Mouse (Mus musculus) kidney, embryonic 15.5 days (tissue): Measurements from ENCODE around the gene Dtl. TPM values are rescaled to one million over a fixed set of nuclear protein-coding genes. Genes with fewer than 3 reads are reported as not detected.

Experiments used
- ATAC-seq: fragments of 200-750 bp; cut with Nextera tagmentation; replicated peaks from 2 replicates; pipeline ENCODE4 v1.8.0; 2017; ENCODE audit warnings: moderate TSS enrichment; ENCODE audit not compliant: low FRiP score
- H3K27ac ChIP-seq: fragments of 300-500 bp; sonication (generic); 2 replicates; pipeline ENCODE4 v1.5.1; 2015; ENCODE audit warnings: mild to moderate bottlenecking, inconsistent platforms
- H3K27me3 ChIP-seq: fragments of 300-500 bp; sonication (generic); 2 replicates; pipeline ENCODE4 v1.6.1; 2015; ENCODE audit warnings: inconsistent platforms
- H3K36me3 ChIP-seq: fragments of 300-500 bp; sonication (generic); 2 replicates; pipeline ENCODE4 v1.6.1; 2015; ENCODE audit warnings: inconsistent platforms
- H3K4me1 ChIP-seq: fragments of 300-500 bp; sonication (generic); 2 replicates; pipeline ENCODE4 v1.6.1; 2015; ENCODE audit warnings: inconsistent platforms
- H3K4me2 ChIP-seq: fragments of 300-500 bp; sonication (generic); 2 replicates; pipeline ENCODE4 v1.6.1; 2015; ENCODE audit warnings: moderate library complexity, mild to moderate bottlenecking, inconsistent platforms
- H3K4me3 ChIP-seq: fragments of 300-500 bp; sonication (generic); replicated peaks from 2 replicates; pipeline ENCODE4 v1.5.1; 2015; ENCODE audit warnings: mild to moderate bottlenecking, inconsistent platforms
- H3K9ac ChIP-seq: fragments of 300-500 bp; sonication (generic); 2 replicates; pipeline ENCODE4 v1.6.1; 2015; ENCODE audit warnings: mild to moderate bottlenecking, inconsistent platforms
- H3K9me3 ChIP-seq: fragments of 300-500 bp; sonication (generic); replicated peaks from 2 replicates; pipeline ENCODE4 v1.6.1; 2016; ENCODE audit warnings: inconsistent platforms
- WGBS: fragments of 180-500 bp; shearing (Covaris S2); methylation state at CpG from one replicate; pipeline ENCODE4 v1.1.7; 2015; ENCODE audit warnings: mixed read lengths; 5-methylcytosine and 5-hydroxymethylcytosine counted together
- polyA plus RNA-seq: library from polyadenylated mRNA; unstranded; fragments of >200 nt; fragmentation: Nextera tagmentation; extraction: Ambion mirVana; gene quantifications from 2 replicates; pipeline ENCODE4 v1.2.1, GENCODE M21; 2015

Dtl gene
- polyA plus RNA-seq, 1 experiment from 2014 or later: 59.7 TPM

- no peaks in the 10 kb centered on the region for H3K9me3 ChIP-seq
- H3K9ac ChIP-seq: no peak overlapping the region
- no peak overlapping the region for H3K27ac ChIP-seq
- no peak for ATAC-seq
- no peaks in the 10 kb centered on the region for H3K27me3 ChIP-seq
- H3K4me3 ChIP-seq: no peak overlapping the region
- peaks cover 88% of the 10 kb centered on the region for H3K36me3 ChIP-seq
- H3K4me2 ChIP-seq: no peak overlapping the region
- 90% methylated on average over 2 of the region's 2 CpGs for WGBS
- H3K4me1 ChIP-seq: no peaks in the 10 kb centered on the region
These were observed 35.0 kb downstream of the Dtl start for GRCm38 (mm10) chr1:191540300-191540699.

- H3K9me3 ChIP-seq: no peaks in the 10 kb centered on the region
- H3K4me3 ChIP-seq: no peak overlapping the region
- H3K4me1 ChIP-seq: no peaks in the 10 kb centered on the region
- H3K9ac ChIP-seq: no peak overlapping the region
- H3K27ac ChIP-seq: no peak overlapping the region
- peaks cover 46% of the 10 kb centered on the region for H3K36me3 ChIP-seq
- H3K27me3 ChIP-seq: no peaks in the 10 kb centered on the region
- no peak for ATAC-seq
- 70% methylated on average over 2 of the region's 2 CpGs for WGBS
- no peak overlapping the region for H3K4me2 ChIP-seq
These were observed 40.4 kb downstream of the Dtl start for GRCm38 (mm10) chr1:191534896-191535295.

GRCm38 (mm10) chr1:191531023-191531422 lies 44.3 kb downstream of the Dtl start:
- ATAC-seq: no peak
- H3K4me3 ChIP-seq: no peak overlapping the region
- no peak overlapping the region for H3K27ac ChIP-seq
- no peaks in the 10 kb centered on the region for H3K27me3 ChIP-seq
- no peaks in the 10 kb centered on the region for H3K4me1 ChIP-seq
- WGBS: 50% methylated on average over 1 of the region's 1 CpGs
- peaks cover 10% of the 10 kb centered on the region for H3K36me3 ChIP-seq
- H3K9ac ChIP-seq: no peak overlapping the region
- H3K4me2 ChIP-seq: no peak overlapping the region
- no peaks in the 10 kb centered on the region for H3K9me3 ChIP-seq

GRCm38 (mm10) chr1:191529406-191529805 lies 45.9 kb downstream of the Dtl start:
- H3K4me3 ChIP-seq: no peak overlapping the region
- WGBS: 71% methylated on average over 2 of the region's 2 CpGs
- no peak for ATAC-seq
- H3K9me3 ChIP-seq: no peaks in the 10 kb centered on the region
- no peak overlapping the region for H3K4me2 ChIP-seq
- no peaks in the 10 kb centered on the region for H3K36me3 ChIP-seq
- no peak overlapping the region for H3K9ac ChIP-seq
- no peaks in the 10 kb centered on the region for H3K27me3 ChIP-seq
- no peaks in the 10 kb centered on the region for H3K4me1 ChIP-seq
- no peak overlapping the region for H3K27ac ChIP-seq

GRCm38 (mm10) chr1:191527921-191528612 lies 47.3 kb downstream of the Dtl start:
- H3K9me3 ChIP-seq: no peaks in the 10 kb centered on the region
- 60% methylated on average over 4 of the region's 4 CpGs for WGBS
- 0 out of 2 replicates have a peak overlapping the region, but pooled peaks have one; percentile 11 for H3K27ac ChIP-seq
- ATAC-seq: no peak
- H3K4me3 ChIP-seq: no peak overlapping the region
- H3K4me2 ChIP-seq: no peak overlapping the region
- no peaks in the 10 kb centered on the region for H3K27me3 ChIP-seq
- H3K9ac ChIP-seq: no peak overlapping the region
- no peaks in the 10 kb centered on the region for H3K36me3 ChIP-seq
- H3K4me1 ChIP-seq: no peaks in the 10 kb centered on the region

GRCm38 (mm10) chr1:191527089-191527488 lies 48.3 kb downstream of the Dtl start:
- Histone ChIP-seq H3K9ac (no peak overlapping the region), H3K4me3 (no peak overlapping the region), H3K4me2 (no peak overlapping the region), H3K36me3 (no peaks in the 10 kb centered on the region), H3K27ac (no peak overlapping the region), H3K9me3 (no peaks in the 10 kb centered on the region), H3K4me1 (no peaks in the 10 kb centered on the region), H3K27me3 (no peaks in the 10 kb centered on the region)
- ATAC-seq: no peak
- 68% methylated on average over 3 of the region's 3 CpGs for WGBS

- Histone ChIP-seq H3K4me2 (no peak overlapping the region), H3K9ac (no peak overlapping the region), H3K36me3 (no peaks in the 10 kb centered on the region), H3K4me3 (no peak overlapping the region), H3K9me3 (no peaks in the 10 kb centered on the region), H3K27ac (no peak overlapping the region), H3K4me1 (no peaks in the 10 kb centered on the region), H3K27me3 (no peaks in the 10 kb centered on the region)
- no peak for ATAC-seq
- WGBS: 55% methylated on average over 8 of the region's 8 CpGs
These were observed 53.9 kb downstream of the Dtl start for GRCm38 (mm10) chr1:191521395-191521794.

- whole genome bisulfite sequencing: 86% methylated on average over 10 of the region's 10 CpGs
- H3K4me2 ChIP-seq: no peak overlapping the region
- no peak overlapping the region for H3K9ac ChIP-seq
- H3K27me3 ChIP-seq: no peaks in the 10 kb centered on the region
- no peaks in the 10 kb centered on the region for H3K4me1 ChIP-seq
- H3K27ac ChIP-seq: no peak overlapping the region
- H3K4me3 ChIP-seq: no peak overlapping the region
- H3K36me3 ChIP-seq: no peaks in the 10 kb centered on the region
- no peak for ATAC-seq
- no peaks in the 10 kb centered on the region for H3K9me3 ChIP-seq
These were observed 54.7 kb downstream of the Dtl start for GRCm38 (mm10) chr1:191520669-191521068.

GRCm38 (mm10) chr1:191520194-191520593 lies 55.1 kb downstream of the Dtl start:
- ATAC-seq: no peak
- Histone ChIP-seq H3K9me3 (no peaks in the 10 kb centered on the region), H3K4me1 (no peaks in the 10 kb centered on the region), H3K4me2 (no peak overlapping the region), H3K27ac (no peak overlapping the region), H3K4me3 (no peak overlapping the region), H3K9ac (no peak overlapping the region), H3K36me3 (no peaks in the 10 kb centered on the region), H3K27me3 (no peaks in the 10 kb centered on the region)
- 78% methylated on average over 7 of the region's 7 CpGs for WGBS

- 92% methylated on average over 4 of the region's 4 CpGs for WGBS
- H3K4me3 ChIP-seq: no peak overlapping the region
- H3K4me2 ChIP-seq: no peak overlapping the region
- H3K9me3 ChIP-seq: no peaks in the 10 kb centered on the region
- H3K27ac ChIP-seq: no peak overlapping the region
- H3K4me1 ChIP-seq: no peaks in the 10 kb centered on the region
- H3K36me3 ChIP-seq: no peaks in the 10 kb centered on the region
- H3K9ac ChIP-seq: no peak overlapping the region
- H3K27me3 ChIP-seq: no peaks in the 10 kb centered on the region
- ATAC-seq: no peak
These were observed 55.8 kb downstream of the Dtl start for GRCm38 (mm10) chr1:191519329-191520066.

GRCm38 (mm10) chr1:191518911-191519310 lies 56.4 kb downstream of the Dtl start:
- 91% methylated on average over 4 of the region's 4 CpGs for WGBS
- ATAC-seq: no peak

GRCm38 (mm10) chr1:191517969-191518368 lies 57.4 kb downstream of the Dtl start:
- ATAC-seq: no peak
- no peaks in the 10 kb centered on the region for H3K4me1 ChIP-seq

More at GRCm38 (mm10) chr1:191518911-191519310, 56.4 kb downstream of the Dtl start:
- H3K9ac ChIP-seq: no peak overlapping the region
- H3K4me1 ChIP-seq: no peaks in the 10 kb centered on the region
- H3K9me3 ChIP-seq: no peaks in the 10 kb centered on the region
- no peak overlapping the region for H3K27ac ChIP-seq
- no peaks in the 10 kb centered on the region for H3K27me3 ChIP-seq
- no peak overlapping the region for H3K4me3 ChIP-seq
- no peak overlapping the region for H3K4me2 ChIP-seq
- no peaks in the 10 kb centered on the region for H3K36me3 ChIP-seq

More at GRCm38 (mm10) chr1:191517969-191518368, 57.4 kb downstream of the Dtl start:
- no peaks in the 10 kb centered on the region for H3K36me3 ChIP-seq
- no peak overlapping the region for H3K4me2 ChIP-seq
- no peak overlapping the region for H3K9ac ChIP-seq
- WGBS: 82% methylated on average over 5 of the region's 5 CpGs
- H3K9me3 ChIP-seq: no peaks in the 10 kb centered on the region
- H3K27ac ChIP-seq: no peak overlapping the region
- H3K27me3 ChIP-seq: no peaks in the 10 kb centered on the region
- no peak overlapping the region for H3K4me3 ChIP-seq
